Mouse (Mus musculus) liver, adult 2 months (tissue): ENCODE data around the gene Tmprss3.

Source experiments
- CTCF ChIP-seq: fragments of 200-500 bp; IDR thresholded peaks from 2 replicates; pipeline ENCODE4 v1.5.1; 2011; ENCODE audit warnings: low read depth, low read length, control low read depth
- POLR2A ChIP-seq: fragments of 200-500 bp; IDR thresholded peaks from 2 replicates; pipeline ENCODE4 v1.6.1; 2011; ENCODE audit warnings: low read length, control low read depth; ENCODE audit not compliant: insufficient read depth; ENCODE audit errors: extremely low read depth

GRCm38 (mm10) chr17:31176321-31176720 lies 22.5 kb downstream of the Tmprss3 start:
- TF ChIP-seq CTCF (no peak), POLR2A (no peak)
